Mouse (Mus musculus) cerebellum, adult 2 months (tissue): ENCODE data around the gene Cep170.

Experiments used
- CTCF ChIP-seq: fragments of 200-500 bp; IDR thresholded peaks from 2 replicates; pipeline ENCODE4 v1.5.1; 2011; ENCODE audit warnings: low read depth, mild to moderate bottlenecking, control low read depth, low read length, moderate library complexity, borderline replicate concordance; ENCODE audit not compliant: insufficient read depth
- POLR2A ChIP-seq: fragments of 200-500 bp; IDR thresholded peaks from 2 replicates; pipeline ENCODE4 v1.6.1; 2011; ENCODE audit warnings: low read length, control low read depth, borderline replicate concordance; ENCODE audit not compliant: insufficient read depth

GRCm38 (mm10) chr1:176832071-176832470 is 18.2 kb upstream of the Cep170 start:
- TF ChIP-seq POLR2A = no peak
- TF ChIP-seq CTCF = no peak
